Mouse (Mus musculus): ENCODE data around the gene Retreg3. TPM values are rescaled to one million over a fixed set of nuclear protein-coding genes. Genes with fewer than 3 reads are reported as not detected.
A peak's percentile ranks its signal among the peaks of the same experiment; 100 is the strongest.

The Retreg3 gene
- polyA plus RNA-seq, 1 experiment from 2014 or later, result 28.4 TPM

- Histone ChIP-seq H3K27ac (no peak overlapping the region), H3K4me2 (no peak overlapping the region), H3K36me3 (replicated peaks) (peaks cover 47% of the 10 kb centered on the region), H3K9me3 (no peaks in the 10 kb centered on the region), H3K9ac (no peak overlapping the region), H3K27me3 (replicated peaks) (no peaks in the 10 kb centered on the region), H3K4me1 (peaks cover 13% of the 10 kb centered on the region), H3K4me3 (no peak overlapping the region)
- WGBS, result 93% methylated on average over 8 of the region's 8 CpGs
- ATAC-seq (replicated peaks), result no peak
These were observed 21.5 kb downstream of the Retreg3 start for GRCm38 (mm10) chr11:101098231-101098630.

DNA sequence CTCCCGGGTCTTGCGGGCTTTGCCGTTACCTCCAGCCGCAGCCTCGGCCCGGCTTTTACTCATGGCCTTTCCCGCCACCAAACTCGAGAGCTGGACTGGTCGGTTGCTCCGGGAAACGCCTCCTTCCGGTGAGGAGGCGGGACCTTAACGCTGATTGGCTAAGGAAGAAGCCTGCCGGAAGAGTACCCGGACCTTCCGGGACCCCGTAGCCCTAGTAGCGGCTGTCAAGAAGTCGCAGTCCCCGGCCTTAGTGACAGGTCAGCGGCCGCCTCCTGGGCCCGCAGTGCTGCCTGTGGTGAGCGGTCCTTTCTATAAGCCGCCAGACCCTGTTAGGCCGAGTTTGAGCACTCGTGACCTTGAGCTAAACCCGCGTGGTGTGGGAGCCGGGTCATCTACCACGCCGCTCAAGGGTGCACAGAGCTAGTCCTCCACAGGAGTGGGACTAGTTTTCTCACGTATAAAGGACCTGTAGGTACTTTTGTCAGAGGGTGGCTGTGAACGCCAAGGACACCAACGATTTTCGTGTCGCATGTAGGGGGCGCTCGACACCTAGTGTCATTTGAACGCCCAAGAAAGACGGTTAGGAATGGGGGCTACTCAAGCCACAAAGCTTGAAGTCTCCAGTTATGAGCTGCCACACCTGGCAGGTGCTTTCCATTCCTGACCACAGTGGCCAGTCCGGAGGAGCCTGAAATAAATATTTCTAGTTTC lies 24.2 kb downstream of the Retreg3 start, which contains the start of gene Psmc3ip:
TSS of gene Psmc3ip (minus strand) at position 123 of the 711 bp plus-strand sequence.
- no peaks in the 10 kb centered on the region for H3K9me3 ChIP-seq
- ATAC-seq (replicated peaks), result peak; percentile 96
- peak within 1 kb of the TSS; percentile 68 for H3K4me3 ChIP-seq
- peak within 1 kb of the TSS; percentile 75 for H3K9ac ChIP-seq
- H3K27me3 ChIP-seq (replicated peaks), result no peaks in the 10 kb centered on the region
- H3K36me3 ChIP-seq (replicated peaks), result peaks cover 58% of the 10 kb centered on the region
- under 1% methylated on average over 43 of the region's 43 CpGs for WGBS
- H3K27ac ChIP-seq, result peak within 1 kb of the TSS; percentile 90
- peaks cover 13% of the 10 kb centered on the region for H3K4me1 ChIP-seq
- peak within 1 kb of the TSS; percentile 84 for H3K4me2 ChIP-seq

- whole genome bisulfite sequencing, result 1% methylated on average over 18 of the region's 18 CpGs
These were observed 24.8 kb downstream of the Retreg3 start for GRCm38 (mm10) chr11:101094930-101095313.

GRCm38 (mm10) chr11:101089931-101090330 lies 29.8 kb downstream of the Retreg3 start:
- H3K27me3 ChIP-seq (replicated peaks), result no peaks in the 10 kb centered on the region
- no peak overlapping the region for H3K9ac ChIP-seq
- H3K9me3 ChIP-seq, result no peaks in the 10 kb centered on the region
- ATAC-seq (replicated peaks), result no peak
- peaks cover 34% of the 10 kb centered on the region for H3K4me1 ChIP-seq
- H3K4me3 ChIP-seq, result no peak overlapping the region
- no peak overlapping the region for H3K4me2 ChIP-seq
- WGBS, result 88% methylated on average over 1 of the region's 1 CpGs
- peaks cover 35% of the 10 kb centered on the region for H3K36me3 ChIP-seq (replicated peaks)
- H3K27ac ChIP-seq, result no peak overlapping the region

More at GRCm38 (mm10) chr11:101094930-101095313, 24.8 kb downstream of the Retreg3 start:
- no peaks in the 10 kb centered on the region for H3K27me3 ChIP-seq (replicated peaks)
- H3K4me2 ChIP-seq, result peak overlapping the region; percentile 84
- peak; percentile 53 for ATAC-seq (replicated peaks)
- H3K9me3 ChIP-seq, result no peaks in the 10 kb centered on the region
- H3K9ac ChIP-seq, result peak overlapping the region; percentile 39
- H3K4me1 ChIP-seq, result peaks cover 13% of the 10 kb centered on the region
- peaks cover 58% of the 10 kb centered on the region for H3K36me3 ChIP-seq (replicated peaks)
- peak overlapping the region; percentile 68 for H3K4me3 ChIP-seq
- H3K27ac ChIP-seq, result peak overlapping the region; percentile 90

GRCm38 (mm10) chr11:101087682-101088055 lies 32.0 kb downstream of the Retreg3 start:
- WGBS, result 12% methylated on average over 8 of the region's 8 CpGs

DNA sequence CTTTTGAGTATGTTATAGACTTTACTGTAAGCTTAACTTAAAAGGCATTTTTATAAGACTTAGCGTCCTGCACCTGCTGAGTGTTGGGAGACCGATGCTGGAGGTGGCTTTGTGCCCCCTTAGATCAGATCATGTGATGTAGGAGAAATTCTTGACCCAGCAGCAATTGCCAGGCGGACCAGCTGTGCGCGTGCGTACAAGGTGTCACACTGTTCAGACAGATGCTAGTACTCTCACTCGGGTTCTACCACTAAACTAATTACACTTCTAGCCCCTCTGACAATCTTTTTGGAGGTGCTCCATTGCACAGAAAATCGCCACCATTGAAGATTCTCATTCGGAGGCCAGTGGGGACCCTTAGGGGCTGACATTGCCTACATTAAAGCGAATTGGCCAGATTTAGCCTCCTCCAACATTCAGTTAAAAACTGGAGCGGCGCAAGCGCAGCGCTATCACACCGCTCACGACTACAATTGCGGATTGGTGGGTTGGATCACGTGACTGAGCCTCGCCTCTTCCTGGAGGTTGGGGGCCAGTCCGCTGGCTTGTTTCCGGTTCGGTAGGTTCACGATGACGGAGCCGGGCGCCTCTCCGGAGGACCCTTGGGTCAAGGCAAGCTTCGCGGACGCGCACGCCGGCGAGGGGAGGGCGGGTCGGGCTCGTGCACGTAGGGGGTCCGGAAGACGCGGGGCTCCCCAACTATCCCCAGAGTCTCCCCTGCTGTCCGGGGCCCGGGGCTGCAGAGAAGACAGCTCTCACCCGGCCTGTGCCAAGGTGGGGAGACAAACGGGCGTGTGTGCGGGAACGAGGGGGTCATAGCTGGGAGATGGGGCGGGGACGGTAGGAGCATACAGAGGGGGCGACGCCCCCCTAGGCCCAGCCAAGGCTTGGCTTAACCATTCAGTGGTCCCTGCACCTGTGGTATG lies 32.7 kb downstream of the Retreg3 start, which contains the start of gene Mlx:
TSS of gene Mlx (plus strand) at position 522 of the 926 bp plus-strand sequence.
- Histone ChIP-seq H3K9ac (peak within 1 kb of the TSS; percentile 73), H3K36me3 (replicated peaks) (peaks cover 26% of the 10 kb centered on the region), H3K27ac (peak within 1 kb of the TSS; percentile 85), H3K4me3 (peak within 1 kb of the TSS; percentile 73), H3K27me3 (replicated peaks) (no peaks in the 10 kb centered on the region), H3K4me1 (peaks cover 38% of the 10 kb centered on the region), H3K4me2 (peak within 1 kb of the TSS; percentile 80), H3K9me3 (no peaks in the 10 kb centered on the region)
- WGBS, result 2% methylated on average over 51 of the region's 52 CpGs
- ATAC-seq (replicated peaks), result peak; percentile 85

More at GRCm38 (mm10) chr11:101087682-101088055, 32.0 kb downstream of the Retreg3 start:
- H3K4me2 ChIP-seq, result peak overlapping the region; percentile 80
- H3K9me3 ChIP-seq, result no peaks in the 10 kb centered on the region
- no peaks in the 10 kb centered on the region for H3K27me3 ChIP-seq (replicated peaks)
- H3K27ac ChIP-seq, result peak overlapping the region; percentile 85
- H3K4me1 ChIP-seq, result peaks cover 36% of the 10 kb centered on the region
- ATAC-seq (replicated peaks), result no peak
- peak overlapping the region; percentile 73 for H3K9ac ChIP-seq
- peak overlapping the region; percentile 73 for H3K4me3 ChIP-seq
- H3K36me3 ChIP-seq (replicated peaks), result peaks cover 30% of the 10 kb centered on the region

DNA sequence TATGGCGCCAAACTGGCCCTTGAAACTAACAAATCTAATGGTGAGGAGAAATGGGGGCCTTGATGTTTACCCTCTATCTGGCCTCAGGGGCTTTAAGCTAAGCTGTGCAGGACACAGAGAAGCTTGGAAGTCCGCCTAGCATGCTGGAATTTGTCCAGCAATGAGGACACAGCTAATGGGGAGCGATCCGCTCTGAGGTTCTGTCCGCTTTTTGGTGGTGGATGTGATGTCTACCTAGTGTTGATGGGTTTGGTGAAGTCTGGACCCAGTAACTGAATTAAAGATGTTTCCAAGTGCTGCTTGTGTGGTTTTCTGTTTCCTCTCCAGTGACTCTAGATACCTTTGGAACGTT lies 33.4 kb downstream of the Retreg3 start:
- Histone ChIP-seq H3K9me3 (no peaks in the 10 kb centered on the region), H3K9ac (peak overlapping the region; percentile 73), H3K4me3 (peak overlapping the region; percentile 73; the same call in 1 of the 2 replicates), H3K4me2 (peak overlapping the region; percentile 80), H3K36me3 (replicated peaks) (peaks cover 21% of the 10 kb centered on the region), H3K27me3 (replicated peaks) (no peaks in the 10 kb centered on the region), H3K27ac (peak overlapping the region; percentile 85), H3K4me1 (peaks cover 45% of the 10 kb centered on the region)
- WGBS, result 83% methylated on average over 6 of the region's 6 CpGs
- ATAC-seq (replicated peaks), result no peak

DNA sequence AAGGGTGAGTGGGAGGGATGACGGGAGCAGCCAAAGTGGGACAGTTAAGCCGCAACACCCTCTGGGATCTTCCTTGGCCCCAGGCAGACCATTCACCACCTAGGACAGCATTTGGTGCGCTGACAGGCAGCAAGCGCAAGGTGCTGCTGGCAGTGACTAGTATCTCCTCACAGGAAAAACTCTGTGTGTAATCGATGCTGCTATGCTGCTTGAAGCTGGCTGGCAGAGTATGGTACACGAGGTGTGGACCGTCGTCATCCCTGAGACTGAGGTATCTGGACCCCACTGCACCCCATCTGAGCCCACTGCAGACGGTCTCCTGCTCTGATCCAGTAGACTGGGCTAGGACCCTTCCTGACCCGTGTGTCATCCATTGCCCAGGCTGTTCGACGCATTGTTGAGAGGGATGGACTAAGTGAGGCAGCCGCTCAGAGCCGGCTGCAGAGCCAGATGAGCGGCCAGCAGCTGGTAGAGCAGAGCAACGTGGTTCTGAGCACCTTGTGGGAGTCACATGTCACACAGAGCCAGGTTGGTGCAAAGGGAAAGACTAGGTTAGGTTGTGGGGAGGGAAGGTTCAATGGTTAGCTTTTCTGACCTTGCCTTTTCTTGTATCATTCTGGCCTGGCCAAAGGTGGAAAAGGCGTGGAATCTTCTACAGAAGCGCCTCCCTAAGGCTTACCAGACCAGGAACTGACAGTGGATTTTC lies 33.9 kb downstream of the Retreg3 start:
- Histone ChIP-seq H3K4me1 (peaks cover 45% of the 10 kb centered on the region), H3K27ac (no peak overlapping the region; the same call in 1 of the 2 replicates), H3K4me2 (no peak overlapping the region)

DNA sequence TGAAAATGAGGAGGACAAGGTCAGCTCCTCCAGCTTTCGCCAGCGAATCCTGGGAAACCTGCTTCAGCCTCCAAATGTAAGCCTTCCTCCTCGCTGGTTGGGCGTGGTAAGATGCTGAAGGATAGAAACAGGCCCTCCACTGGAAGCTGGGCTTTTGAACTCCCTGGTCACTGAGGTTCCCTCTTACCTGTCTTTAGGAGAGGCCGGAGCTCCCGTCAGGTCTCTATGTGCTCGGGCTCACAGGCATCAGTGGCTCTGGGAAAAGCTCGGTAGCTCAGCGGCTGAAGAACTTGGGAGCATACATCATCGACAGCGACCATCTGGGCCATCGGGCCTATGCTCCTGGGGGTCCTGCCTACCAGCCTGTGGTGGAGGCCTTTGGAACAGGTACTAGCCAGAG lies 34.9 kb downstream of the Retreg3 start:
- peaks cover 45% of the 10 kb centered on the region for H3K4me1 ChIP-seq
- no peak overlapping the region for H3K4me2 ChIP-seq
- no peaks in the 10 kb centered on the region for H3K9me3 ChIP-seq
- ATAC-seq (replicated peaks), result no peak
- WGBS, result 91% methylated on average over 12 of the region's 12 CpGs
- no peak overlapping the region for H3K9ac ChIP-seq
- no peak overlapping the region for H3K4me3 ChIP-seq
- H3K27ac ChIP-seq, result no peak overlapping the region
- H3K27me3 ChIP-seq (replicated peaks), result peaks cover 14% of the 10 kb centered on the region
- H3K36me3 ChIP-seq (replicated peaks), result peaks cover 8% of the 10 kb centered on the region

More for the DNA sequence above, 33.9 kb downstream of the Retreg3 start:
- ATAC-seq (replicated peaks), result no peak
- 0 out of 2 replicates have a peak overlapping the region, but pooled peaks have one; percentile 73 for H3K9ac ChIP-seq
- WGBS, result 93% methylated on average over 18 of the region's 18 CpGs
- no peaks in the 10 kb centered on the region for H3K9me3 ChIP-seq
- peaks cover 4% of the 10 kb centered on the region for H3K27me3 ChIP-seq (replicated peaks)
- no peak overlapping the region for H3K4me3 ChIP-seq
- H3K36me3 ChIP-seq (replicated peaks), result peaks cover 16% of the 10 kb centered on the region

- Histone ChIP-seq H3K27me3 (replicated peaks) (peaks cover 19% of the 10 kb centered on the region), H3K4me3 (no peak overlapping the region), H3K36me3 (replicated peaks) (peaks cover 2% of the 10 kb centered on the region), H3K27ac (no peak overlapping the region), H3K9me3 (no peaks in the 10 kb centered on the region), H3K4me2 (no peak overlapping the region), H3K4me1 (peaks cover 45% of the 10 kb centered on the region), H3K9ac (no peak overlapping the region)
- 87% methylated on average over 14 of the region's 14 CpGs for WGBS
- ATAC-seq (replicated peaks), result no peak
These were observed 35.4 kb downstream of the Retreg3 start for GRCm38 (mm10) chr11:101084246-101084645.

DNA sequence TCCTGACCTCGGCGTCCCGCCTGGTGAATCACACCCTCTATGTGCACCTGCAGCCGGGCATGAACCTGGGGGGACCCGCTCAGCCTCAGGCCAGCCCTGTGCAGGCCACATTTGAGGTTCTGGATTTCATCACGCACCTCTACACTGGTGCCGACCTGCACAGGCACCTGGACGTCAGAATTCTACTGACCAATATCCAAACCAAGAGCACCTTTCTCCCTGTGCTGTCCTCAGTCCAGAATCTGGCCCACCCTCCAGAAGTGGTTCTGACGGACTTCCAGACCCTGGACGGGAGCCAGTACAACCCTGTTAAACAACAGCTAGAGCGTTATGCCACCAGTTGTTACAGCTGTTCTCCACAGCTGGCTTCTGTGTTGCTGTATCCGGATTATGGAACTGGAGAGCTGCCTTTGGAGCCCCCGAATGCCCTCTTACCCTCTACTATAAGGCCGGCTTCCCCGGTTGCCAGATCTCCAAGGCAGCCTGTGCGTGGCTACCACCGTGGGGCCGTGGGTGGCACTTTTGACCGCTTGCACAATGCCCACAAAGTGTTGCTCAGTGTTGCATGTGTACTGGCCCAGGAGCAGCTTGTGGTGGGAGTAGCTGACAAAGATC lies 36.5 kb downstream of the Retreg3 start:
- peak overlapping the region; percentile 83 for H3K9ac ChIP-seq
- H3K4me2 ChIP-seq, result peak overlapping the region; percentile 95
- H3K4me1 ChIP-seq, result peaks cover 42% of the 10 kb centered on the region
- ATAC-seq (replicated peaks), result no peak; the same call in 1 of the 2 replicates
- peak overlapping the region; percentile 72 for H3K4me3 ChIP-seq
- H3K27me3 ChIP-seq (replicated peaks), result peaks cover 30% of the 10 kb centered on the region
- WGBS, result 35% methylated on average over 19 of the region's 19 CpGs
- H3K27ac ChIP-seq, result peak overlapping the region; percentile 88
- H3K36me3 ChIP-seq (replicated peaks), result no peaks in the 10 kb centered on the region
- no peaks in the 10 kb centered on the region for H3K9me3 ChIP-seq
